Mouse (Mus musculus) left cerebral cortex, postnatal 4 days (tissue): ENCODE results near the gene Svs1. TPM values are rescaled to one million over a fixed set of nuclear protein-coding genes. Genes with fewer than 3 reads are reported as not detected.

Experiments
- total RNA-seq, 2 experiments: library from RNA; stranded (reverse); gene quantifications; 2 replicates each; pipeline ENCODE4 v1.2.3; 2021

Gene Svs1
- total RNA-seq, 2 experiments from 2014 or later, result not detected

Other genes starting within 250 kb of the Svs1 start
- gene Gimap1, start 247.8 kb upstream of the Svs1 start, total RNA-seq, result 1 to 10 TPM; 2.7 to 3.5 TPM
- 1 to 10 TPM; 1.4 to 1.5 TPM for gene Gimap5, start 240.7 kb upstream of the Svs1 start, total RNA-seq
- gene Gimap3, start 216.0 kb upstream of the Svs1 start, total RNA-seq, result not detected
- 10 to 100 TPM in 1 of 2 experiments, 1 to 10 TPM in 1; 8.8 to 10.4 TPM for gene Tmem176a, start 145.9 kb upstream of the Svs1 start, total RNA-seq
- gene Tmem176b, start 145.4 kb upstream of the Svs1 start, total RNA-seq, result 10 to 100 TPM; 25.8 to 32.2 TPM
- not detected for gene Aoc1, start 114.0 kb upstream of the Svs1 start, total RNA-seq
- gene 1600015I10Rik, start 57.0 kb upstream of the Svs1 start, total RNA-seq, result not detected
- gene Doxl2, start 11.9 kb upstream of the Svs1 start, total RNA-seq, result not detected
- under 1 TPM; 0.40 to 0.87 TPM for gene Gpnmb, start 49.7 kb downstream of the Svs1 start, total RNA-seq
- gene Malsu1, start 86.9 kb downstream of the Svs1 start, total RNA-seq, result 10 to 100 TPM; 36.3 to 36.6 TPM
- 1 to 10 TPM; 5.0 to 6.5 TPM for gene Igf2bp3, start 228.1 kb downstream of the Svs1 start, total RNA-seq